Mouse (Mus musculus) urinary bladder, postnatal 36 days (tissue): ENCODE results near the gene Zbtb34.

Experiments
- DNase-seq, 2 experiments: peaks; one replicate each; pipeline ENCODE4 v3.0.0; 2022; ENCODE audit warnings: low spot score in 2 of 2, mixed read lengths in 1 of 2

Gene Zbtb34

DNA sequence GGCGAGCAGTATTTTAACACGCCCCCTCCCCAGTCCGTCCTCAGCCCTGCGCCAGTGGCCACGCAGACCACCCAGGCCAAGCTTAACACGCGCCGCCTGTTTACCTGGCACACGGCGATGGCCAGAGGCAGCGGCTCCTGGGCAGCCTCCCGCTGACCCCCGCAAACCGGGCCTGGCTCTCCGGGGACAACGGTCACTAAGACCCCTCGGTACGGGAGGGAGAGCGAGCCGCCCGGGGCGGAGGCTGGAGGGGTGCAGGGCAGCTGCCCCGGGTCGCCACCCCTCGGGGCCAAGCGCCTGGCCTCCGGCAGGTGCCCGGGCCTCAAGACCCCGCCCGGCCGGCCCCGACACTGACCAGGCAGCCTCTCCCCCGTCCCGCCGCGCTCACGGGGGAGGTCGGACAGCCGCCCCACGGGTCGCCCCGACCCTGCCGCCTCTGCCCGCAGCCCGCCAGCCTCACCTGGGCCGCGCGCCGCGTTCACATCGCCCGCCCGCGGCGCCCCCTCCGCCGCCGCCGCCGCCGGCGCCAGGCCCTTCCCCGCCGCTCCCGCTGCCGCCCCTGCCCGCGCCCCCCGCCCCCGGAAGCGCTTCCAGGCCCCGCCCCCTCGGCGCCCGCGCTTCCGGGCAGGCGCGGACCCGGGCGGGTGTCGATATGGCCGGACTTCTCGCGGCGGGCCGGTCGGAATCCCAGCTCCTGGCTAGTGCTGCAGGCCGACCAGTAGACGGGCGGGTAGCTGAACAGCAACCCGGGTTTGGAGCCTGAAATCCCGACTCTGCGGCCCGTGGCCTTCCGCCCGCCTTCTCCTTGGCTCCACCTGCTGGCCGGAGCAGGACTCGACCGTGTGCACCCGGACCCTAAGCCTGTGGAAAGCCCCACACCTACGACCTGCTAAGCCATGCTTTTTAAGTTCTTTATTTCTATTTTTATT lies at the start of gene Zbtb34:
Gene Zbtb34, minus strand, starts transcription at position 554 of the 929 bp plus-strand sequence.
- peak; percentile 57 to 59 for DNase-seq

DNA sequence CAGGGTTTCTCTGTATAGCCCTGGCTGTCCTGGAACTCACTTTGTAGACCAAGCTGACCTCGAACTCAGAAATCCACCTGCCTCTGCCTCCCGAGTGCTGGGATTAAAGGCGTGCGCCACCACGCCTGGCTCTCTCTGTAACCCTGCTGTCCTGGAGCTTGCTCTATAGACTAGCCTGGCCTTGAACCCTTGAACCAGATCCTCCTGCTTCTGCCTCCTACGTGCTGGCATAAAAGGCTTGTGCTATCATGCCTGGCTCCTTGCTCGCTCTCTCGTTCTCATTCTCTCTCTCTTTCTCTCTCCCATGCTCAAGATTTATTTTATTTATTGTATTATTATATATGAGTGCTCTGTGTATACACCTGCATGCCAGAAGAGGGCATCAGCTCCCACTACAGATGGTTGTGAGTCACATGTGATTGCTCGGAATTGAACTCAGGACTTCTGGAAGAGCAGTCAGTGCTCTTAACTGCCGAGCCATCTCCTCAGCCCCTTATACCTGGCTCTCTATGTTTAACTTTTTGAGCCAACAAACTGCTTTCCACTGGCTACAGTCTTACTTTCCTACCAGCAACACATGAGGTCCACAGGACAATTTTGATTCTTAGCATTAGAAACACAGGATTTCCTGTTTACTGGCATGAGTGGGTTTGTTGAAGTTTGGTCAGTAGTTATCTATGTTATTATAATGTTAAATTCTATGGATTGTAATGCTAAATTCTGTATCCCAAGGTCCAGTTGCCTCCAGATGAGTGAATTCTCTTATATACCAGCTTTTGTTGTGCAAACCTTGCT lies 47.0 kb upstream of the Zbtb34 start:
- DNase-seq = no peak

DNA sequence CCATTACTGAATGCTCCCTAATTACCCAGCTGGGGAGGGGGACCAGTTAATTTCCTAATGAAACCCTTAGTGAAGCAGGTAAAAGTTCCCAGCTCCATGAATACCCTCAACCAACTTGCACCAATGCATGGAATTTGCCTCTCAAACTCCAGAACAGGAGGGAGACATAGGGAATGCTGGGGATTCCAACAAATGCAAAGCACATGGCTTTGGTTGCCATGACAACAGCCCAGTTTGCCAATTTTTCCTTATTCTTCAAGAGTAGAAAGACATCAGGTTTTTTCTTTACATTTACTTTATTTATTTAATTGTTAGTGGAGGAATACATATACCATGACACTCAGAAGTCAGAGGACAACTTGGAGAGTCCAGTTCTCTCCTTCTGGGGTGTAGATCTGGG lies 44.8 kb upstream of the Zbtb34 start:
- no peak for DNase-seq

DNA sequence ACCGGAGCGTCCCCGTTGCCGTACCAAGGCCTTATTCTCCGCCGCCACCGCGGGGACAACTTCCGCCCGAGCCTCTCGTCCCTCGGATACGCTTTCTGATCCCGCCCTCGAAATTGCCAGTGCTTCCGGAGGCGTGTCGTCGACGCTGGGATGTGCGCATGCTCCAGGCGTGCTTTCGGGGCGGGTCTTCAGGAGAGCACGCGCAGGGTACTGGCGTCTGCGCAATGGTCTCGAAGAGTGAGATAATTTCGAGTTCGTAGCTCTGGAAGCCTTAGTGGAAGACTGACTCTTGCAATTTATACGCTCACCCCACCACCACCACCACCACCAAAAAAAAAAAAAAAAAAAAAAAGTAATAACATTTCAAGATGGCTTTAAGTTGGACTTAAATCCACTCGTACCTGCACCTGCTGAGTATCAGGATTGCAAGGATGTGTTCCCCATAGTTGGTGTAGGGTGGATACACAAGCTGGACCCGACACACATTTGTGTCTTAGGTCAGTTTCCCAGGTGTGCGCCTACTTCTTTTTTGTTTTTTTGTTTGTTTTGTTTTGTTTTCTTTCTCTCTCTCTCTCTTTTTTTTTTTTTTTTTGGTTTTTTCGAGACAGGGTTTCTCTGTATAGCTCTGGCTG lies 37.5 kb upstream of the Zbtb34 start, which contains the start of gene Zbtb43:
Gene Zbtb43, minus strand, starts transcription at position 94 of the 632 bp plus-strand sequence.
- DNase-seq = peak; percentile 93 to 96

DNA sequence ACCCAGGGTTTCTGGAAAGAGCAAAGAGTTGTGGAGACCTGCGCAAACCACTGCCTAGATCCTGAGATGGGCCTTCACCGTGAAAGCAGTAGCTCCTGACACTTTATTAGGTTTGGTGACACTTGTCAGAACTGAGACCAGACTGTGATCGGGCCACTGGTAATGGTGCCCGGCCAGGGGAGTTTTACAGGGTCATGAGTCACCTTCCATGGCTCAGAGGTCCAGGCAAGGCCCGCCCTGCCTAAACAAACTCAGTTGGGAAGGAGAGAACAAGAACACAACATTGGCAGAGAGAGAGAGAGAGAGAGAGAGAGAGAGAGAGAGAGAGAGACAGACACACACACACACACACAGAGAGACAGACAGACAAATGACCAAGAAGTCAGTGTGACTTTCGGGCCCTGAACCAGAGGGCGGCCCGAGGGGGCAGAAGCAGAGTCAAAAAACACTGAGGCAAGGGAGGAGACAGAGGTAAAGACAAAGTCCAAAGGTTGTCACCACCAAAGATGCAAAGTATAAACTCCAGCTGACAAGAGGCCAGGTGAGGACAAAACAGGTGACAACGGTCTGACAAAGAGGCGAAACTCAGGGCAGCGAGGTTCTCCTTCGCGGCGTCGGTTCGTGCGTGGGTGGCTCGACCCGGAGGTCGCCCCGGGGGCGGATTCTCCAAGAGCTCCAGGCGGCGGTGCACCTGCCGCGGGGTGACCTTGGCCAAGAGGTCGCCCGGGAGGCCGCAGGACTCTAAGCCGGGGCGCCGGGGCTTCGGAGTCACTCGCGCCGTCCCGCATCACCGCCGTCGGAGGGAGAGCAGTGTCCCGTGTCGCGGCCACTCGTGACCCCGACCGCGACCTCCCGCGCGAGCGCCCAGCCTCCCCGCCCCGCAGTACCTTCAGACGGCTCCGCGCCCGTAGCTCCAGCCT lies 36.7 kb upstream of the Zbtb34 start:
- DNase-seq = peak; percentile 45 to 61

DNA sequence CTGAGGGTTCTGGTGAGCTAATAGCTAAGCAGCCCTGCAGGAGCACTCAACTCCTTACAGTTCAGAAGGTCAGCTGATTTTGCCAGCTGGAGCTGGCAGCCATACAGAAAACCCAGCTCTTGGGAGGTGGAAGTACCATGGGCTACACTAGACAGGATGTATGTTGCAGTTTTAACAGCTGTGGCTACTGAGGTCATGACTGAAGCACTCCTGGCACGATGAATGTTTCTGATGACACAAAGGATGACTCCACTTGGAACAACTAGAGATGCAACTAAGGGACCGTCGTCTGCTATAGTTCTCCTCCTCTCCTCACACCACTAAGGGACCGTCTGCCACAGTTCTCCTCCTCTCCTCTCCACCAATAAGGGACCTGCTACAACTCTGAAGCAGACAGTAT lies 34.8 kb upstream of the Zbtb34 start:
- DNase-seq = peak in 1 of 2 experiments; percentile 24

DNA sequence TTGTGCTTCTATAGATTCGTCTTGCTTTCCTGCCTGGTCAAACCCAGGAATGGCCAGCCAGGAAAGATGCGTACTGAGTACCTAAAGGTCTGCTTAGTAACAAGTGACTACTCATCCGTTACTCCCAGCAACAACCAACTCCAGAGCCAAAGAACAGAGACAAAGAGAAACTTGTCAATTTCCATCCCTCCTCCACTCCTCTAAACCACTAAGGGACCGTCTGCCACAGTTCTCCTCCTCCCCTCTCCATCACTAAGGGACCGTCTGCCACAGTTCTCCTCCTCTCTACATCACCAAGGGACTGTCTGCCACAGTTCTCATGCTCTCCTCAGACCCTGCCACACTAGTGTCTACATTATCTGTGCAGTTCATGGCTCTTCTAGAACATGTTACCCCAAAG lies 34.1 kb upstream of the Zbtb34 start:
- no peak for DNase-seq

DNA sequence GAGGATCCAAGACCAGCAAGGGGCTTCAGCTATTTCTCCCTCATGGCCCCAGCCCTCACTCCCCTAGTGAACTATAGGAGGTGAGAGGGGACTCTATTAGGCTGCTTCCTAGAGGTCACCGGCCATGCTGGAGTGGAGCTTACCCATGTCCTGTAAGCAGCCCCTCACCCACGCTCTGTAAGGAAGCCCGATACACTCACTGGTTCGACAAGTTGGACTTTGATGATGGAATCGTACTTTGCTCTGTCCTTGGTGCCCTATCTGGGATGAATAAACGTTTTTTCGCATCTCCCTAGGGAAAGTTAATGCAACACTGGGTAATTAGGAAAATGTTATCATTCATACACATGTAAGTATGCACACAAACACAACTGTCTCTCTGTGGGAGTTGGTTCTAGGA lies 30.9 kb upstream of the Zbtb34 start:
- DNase-seq = no peak

DNA sequence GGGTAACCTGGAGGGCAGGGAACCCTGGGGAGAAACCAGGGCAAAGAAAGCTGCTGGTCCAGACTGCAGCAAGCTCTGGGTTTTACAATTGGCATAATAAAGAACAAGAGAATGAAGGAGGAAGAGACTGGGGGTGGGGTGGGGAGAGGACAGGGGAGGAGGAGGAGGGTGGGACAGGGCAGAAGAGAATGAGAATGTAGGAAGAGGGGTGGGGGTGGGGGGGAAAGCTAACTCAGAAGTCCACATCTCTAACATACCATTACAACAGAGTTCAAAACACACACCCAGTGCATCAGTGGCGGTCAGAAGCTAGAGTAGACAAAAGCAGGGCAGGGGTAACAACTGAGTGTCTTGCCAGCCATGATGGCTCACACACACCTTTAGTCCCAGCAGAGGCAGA lies 29.9 kb upstream of the Zbtb34 start:
- no peak for DNase-seq

DNA sequence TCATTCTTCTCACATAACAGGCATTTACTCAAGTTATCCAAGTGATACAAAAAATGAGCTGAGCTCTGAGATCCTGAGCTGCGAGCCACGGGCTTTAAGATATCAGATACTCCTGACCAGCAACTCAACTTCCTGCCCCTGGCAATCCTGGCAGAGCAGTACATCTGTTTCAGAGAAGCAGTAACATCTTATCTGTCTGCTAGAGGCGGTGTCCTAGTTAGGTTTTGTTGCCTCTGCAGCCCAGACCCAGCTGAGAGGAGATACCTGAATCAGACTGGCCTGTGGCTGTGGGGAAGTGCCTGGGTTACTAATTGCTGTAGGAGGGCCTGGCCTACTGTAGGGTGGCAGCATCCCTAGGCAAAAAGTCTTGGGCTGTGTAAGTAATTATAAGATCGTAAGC lies 28.5 kb upstream of the Zbtb34 start:
- no peak for DNase-seq

DNA sequence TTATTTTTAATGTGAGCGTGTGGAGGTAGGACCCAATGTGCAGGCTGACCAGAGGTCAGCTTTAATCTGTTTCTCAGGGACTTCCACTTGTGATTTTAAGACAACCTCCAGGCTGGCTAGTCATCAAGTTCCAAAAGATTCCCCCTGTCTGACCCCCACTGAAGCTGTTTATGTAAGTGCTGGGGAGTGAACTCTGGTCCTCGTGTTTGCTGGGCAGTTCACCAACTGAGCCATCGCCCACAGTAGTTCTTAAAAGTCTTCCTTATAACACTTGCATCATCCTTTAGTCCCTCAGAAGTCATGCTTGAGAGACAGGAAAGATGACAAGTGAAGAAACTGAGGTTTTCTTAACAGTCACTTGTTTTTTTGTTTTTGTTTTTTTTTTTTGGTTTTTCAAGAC lies 25.6 kb upstream of the Zbtb34 start:
- no peak for DNase-seq

DNA sequence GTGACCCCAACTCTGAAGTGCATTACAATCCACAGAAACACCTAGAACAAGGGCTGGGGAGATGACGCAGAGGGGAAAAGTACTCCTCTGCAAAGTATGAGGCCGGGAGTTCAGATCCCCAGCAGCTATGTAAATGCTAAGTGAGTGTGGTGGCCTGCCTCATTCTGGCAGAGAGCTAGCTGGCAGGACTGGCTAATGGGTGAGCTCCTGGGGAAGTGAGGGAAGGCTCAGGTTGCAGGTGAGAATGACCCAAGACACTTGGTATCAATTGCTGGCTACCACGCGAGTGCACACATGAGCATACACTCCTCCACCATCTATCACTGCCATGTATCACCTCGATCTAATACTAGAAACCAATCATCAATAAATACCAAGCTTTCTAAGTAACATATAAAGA lies 25.1 kb upstream of the Zbtb34 start:
- DNase-seq = no peak

DNA sequence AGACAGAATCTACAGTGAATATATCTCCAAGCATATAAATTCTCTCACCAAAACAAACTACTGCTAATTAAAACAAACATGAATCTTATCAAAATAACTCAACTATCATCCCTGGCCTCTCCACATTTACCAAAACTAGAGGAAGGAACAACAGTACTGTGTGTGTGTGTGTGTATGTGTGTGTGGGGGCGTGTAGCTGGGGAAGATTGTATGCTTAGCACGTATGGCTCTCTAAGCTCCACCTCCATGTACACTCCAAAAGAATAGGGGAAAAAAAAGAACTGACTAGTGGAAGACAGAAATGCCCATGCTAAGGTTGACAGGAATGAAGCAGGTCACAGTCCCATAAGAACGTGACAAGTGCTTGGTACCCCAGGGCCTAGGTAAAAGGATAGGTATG lies 24.2 kb upstream of the Zbtb34 start:
- no peak for DNase-seq

DNA sequence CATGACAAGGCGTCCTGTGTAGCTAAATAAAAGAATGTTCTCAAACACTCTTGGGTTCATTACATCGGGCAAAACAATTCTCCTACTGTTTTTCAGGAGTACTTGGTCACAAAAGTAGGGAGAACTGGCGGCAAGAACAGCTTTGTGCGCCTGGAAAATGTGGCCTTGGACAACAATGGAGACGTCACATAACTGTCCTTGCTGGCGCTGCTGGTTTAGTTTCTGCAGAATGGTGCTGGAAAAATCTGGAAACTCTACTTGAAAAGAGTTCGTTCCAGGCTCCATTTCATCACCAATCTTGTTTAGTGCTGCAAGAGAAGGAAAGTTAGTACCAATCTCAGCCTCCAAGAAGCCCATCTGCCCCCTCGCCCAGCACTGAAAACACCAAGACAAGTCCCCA lies 23.7 kb upstream of the Zbtb34 start:
- no peak for DNase-seq

DNA sequence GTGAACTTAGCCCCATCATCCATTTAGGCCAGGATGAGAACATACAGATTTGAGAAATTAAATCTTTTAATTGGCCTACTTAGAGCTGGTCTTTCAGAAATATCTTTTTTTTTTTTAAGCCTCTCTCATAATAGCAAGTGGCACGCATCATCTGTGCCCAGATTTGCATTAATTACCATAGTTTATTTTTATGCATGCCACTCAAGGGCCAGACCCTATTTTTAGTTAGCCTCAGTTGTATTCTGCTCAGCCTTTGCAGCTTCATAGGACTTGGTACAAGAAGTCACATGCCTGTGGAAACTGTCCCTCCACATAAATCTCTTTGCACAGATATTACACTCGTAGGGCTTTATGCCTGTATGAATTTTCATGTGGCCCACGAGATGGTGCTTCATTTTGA lies 22.4 kb upstream of the Zbtb34 start:
- no peak for DNase-seq

DNA sequence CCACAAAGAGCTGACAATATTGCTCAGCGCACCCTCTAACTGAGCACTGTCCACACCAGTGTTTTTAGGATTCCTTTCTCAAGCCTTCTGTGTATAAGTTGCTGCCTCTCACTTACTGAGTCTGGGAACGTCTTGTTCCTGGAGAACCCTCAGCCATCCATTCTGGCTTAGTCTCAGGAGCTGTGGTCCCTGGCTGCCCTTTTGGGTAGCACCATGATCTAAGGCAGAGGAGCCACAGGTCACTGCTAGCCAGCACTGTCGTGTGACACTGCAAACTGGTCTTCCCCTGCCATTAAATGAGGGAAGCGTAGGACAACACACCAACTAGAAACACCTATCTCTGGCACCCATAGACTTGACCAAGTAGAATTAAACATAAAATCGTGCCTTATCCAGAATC lies 21.6 kb upstream of the Zbtb34 start:
- no peak for DNase-seq

DNA sequence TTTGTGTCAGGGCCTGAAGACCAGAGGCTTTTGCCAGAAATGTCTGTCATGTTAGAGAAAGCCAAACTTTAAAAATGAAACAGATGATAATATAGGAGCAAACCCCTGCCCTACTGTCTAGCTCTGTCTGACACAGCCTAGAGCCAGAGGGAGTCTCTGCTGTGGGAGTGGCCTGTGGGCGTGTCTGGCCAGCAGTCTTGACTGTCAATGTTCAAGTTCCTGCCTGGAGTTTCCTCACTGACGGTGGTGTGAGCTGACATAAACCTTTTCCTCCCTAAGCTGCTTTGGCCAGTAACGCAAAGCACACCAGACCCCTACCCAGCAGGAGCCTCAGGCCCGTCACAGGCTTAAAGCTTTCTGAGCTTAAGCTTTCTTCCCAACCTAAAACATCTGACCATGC lies 21.0 kb upstream of the Zbtb34 start:
- peak in 1 of 2 experiments; percentile 52 for DNase-seq

DNA sequence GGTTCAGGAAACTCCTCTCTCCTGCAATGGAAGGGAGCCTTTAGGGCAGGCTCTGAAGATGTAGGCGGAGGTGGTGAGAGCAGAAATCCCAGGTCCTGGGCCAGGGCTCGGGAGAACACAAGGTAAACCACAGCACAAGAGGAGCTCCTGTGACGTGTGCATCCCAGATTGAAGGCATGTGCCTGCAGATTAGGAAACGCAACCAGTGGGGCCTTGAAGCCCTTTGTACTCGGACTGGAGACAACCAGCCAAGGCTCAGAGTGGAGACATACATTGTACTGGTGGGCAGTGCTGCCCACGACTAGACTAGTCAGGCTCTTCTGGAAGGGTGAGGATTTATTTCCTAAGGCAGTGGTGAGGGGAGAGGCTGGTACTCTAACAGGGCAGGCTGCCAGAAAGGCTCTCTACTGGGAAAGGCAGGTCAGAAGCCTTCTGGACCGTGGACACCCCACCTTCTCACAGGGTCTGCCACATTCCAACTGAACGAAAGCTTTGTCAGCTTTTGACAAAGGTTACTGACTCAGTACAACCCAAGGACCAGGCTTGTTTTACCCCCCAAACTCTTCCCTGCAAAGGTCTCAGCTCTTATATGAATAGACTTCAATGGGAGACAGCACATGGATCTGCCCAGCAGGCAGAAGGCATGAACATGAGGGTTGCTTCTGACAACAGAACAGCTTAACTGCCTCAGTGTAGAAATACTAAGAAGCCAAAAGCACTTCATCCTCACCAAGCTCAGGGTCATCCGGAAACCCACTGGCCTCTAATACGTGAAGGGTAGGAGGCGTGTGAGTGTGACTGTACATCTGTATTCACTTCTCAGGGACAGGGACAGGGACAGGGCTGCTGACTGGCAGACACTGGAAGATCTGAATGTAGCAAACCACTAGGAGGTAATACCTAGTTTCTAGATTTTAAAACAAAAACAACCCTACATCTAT lies 20.2 kb upstream of the Zbtb34 start:
- DNase-seq = no peak

DNA sequence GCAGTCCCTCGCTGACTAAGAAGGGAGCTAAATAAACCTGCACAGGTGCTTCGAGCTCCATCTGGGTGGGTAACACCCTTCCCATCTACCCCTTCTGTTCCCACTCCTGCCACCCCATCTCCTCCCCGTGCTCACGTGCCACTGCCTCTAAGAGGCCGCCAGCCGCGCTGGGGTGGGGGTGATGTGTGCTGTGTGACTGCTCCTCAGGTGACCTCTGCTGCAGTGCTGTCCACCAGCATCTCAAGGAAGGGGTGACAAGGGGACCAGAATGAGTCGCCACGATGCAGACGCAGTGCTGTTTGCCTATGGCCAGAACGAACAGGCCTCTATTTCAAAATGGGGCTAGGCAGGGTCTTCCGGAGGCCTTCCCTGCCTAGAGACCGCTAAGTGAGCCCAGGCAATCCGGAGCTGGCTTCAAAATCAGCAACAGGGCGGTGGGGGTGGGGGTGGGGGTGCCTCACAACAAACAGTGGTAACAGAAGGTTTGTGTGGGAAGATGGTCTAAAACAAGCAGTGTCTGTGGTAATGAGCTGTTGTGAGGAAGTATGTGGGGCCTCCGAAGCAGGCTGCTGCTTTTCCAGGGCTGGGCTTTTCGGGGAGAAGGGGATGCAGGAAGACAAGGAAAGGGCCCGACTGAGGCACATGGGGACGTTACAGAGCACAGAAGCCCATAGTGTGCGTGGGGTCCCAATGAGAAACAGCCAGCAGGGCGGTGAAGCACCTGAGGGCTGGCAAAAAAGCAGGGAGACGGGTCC lies 18.2 kb upstream of the Zbtb34 start:
- DNase-seq = no peak
